Mouse (Mus musculus) small intestine, adult 2 months (tissue): Measurements from ENCODE around the gene Plk2. TPM values are rescaled to one million over a fixed set of nuclear protein-coding genes. Genes with fewer than 3 reads are reported as not detected.
"Not testable (repeated sequence)": the region's sequence is repeated elsewhere in the genome, so short reads cannot be mapped to it uniquely, and the experiment has no call there.

Experiments used
- H3K27ac ChIP-seq: fragments of 200-500 bp; 2 replicates; pipeline ENCODE4 v1.5.1; 2012; ENCODE audit warnings: low read depth, low read length, control low read depth, inconsistent platforms; ENCODE audit not compliant: insufficient read depth
- H3K27me3 ChIP-seq: fragments of 200-500 bp; 2 replicates; pipeline ENCODE4 v1.6.1; 2012; ENCODE audit warnings: mild to moderate bottlenecking, moderate library complexity, low read length, inconsistent platforms; ENCODE audit not compliant: control insufficient read depth, insufficient read depth
- H3K36me3 ChIP-seq: fragments of 200-500 bp; 2 replicates; pipeline ENCODE4 v1.6.1; 2012; ENCODE audit warnings: mild to moderate bottlenecking, low read length, control low read depth, inconsistent platforms; ENCODE audit not compliant: control insufficient read depth, insufficient read depth
- H3K4me1 ChIP-seq: fragments of 200-500 bp; 2 replicates; pipeline ENCODE4 v1.6.1; 2012; ENCODE audit warnings: low read length, inconsistent platforms, mixed read lengths; ENCODE audit not compliant: control insufficient read depth, insufficient read depth, insufficient read length
- H3K4me3 ChIP-seq: fragments of 200-500 bp; 2 replicates; pipeline ENCODE4 v1.5.1; 2012; ENCODE audit warnings: low read depth, mild to moderate bottlenecking, control low read depth, inconsistent platforms, low read length, moderate library complexity
- CTCF ChIP-seq: fragments of 200-500 bp; IDR thresholded peaks from 2 replicates; pipeline ENCODE4 v1.5.1; 2012; ENCODE audit warnings: low read depth, mild to moderate bottlenecking, control low read depth, inconsistent platforms, low read length, moderate library complexity, mixed read lengths; ENCODE audit not compliant: insufficient replicate concordance, insufficient read length; ENCODE audit errors: extremely low read depth
- POLR2A ChIP-seq: fragments of 200-500 bp; IDR thresholded peaks from 2 replicates; pipeline ENCODE4 v1.6.1; 2012; ENCODE audit warnings: low read depth, mild to moderate bottlenecking, control low read depth, inconsistent platforms, low read length, moderate library complexity
- WGBS: fragments of 180-500 bp; shearing (Covaris S2); methylation state at CpG from one replicate; pipeline ENCODE4 v1.1.7; 2018; 5-methylcytosine and 5-hydroxymethylcytosine counted together
- polyA plus RNA-seq: library from polyadenylated mRNA; depleted of rRNA; stranded (reverse); fragments of >200 nt; gene quantifications from 2 replicates; pipeline ENCODE4 v1.2.3, GENCODE M21; 2012

Plk2 gene
- polyA plus RNA-seq, 1 experiment = 3.1 TPM

- not testable (repeated sequence) for H3K4me3 ChIP-seq, H3K4me1 ChIP-seq, H3K27ac ChIP-seq, H3K36me3 ChIP-seq, H3K27me3 ChIP-seq
- peak; percentile 99; the same call in 1 of the 2 replicates for TF ChIP-seq CTCF
- 39% methylated on average over 6 of the region's 6 CpGs for WGBS
These were observed 26.2 kb upstream of the Plk2 start for GRCm38 (mm10) chr13:110368556-110369040.

- H3K36me3 ChIP-seq = no peaks in the 10 kb centered on the region
- no peak overlapping the region for H3K27ac ChIP-seq
- no peaks in the 10 kb centered on the region for H3K27me3 ChIP-seq
- no peak for TF ChIP-seq CTCF
- no peak for TF ChIP-seq POLR2A
- no peak overlapping the region for H3K4me3 ChIP-seq
- no peaks in the 10 kb centered on the region for H3K4me1 ChIP-seq
- 96% methylated on average over 1 of the region's 1 CpGs for WGBS
These were observed 25.2 kb upstream of the Plk2 start for GRCm38 (mm10) chr13:110369673-110370072.

GRCm38 (mm10) chr13:110382447-110382901 is 12.4 kb upstream of the Plk2 start:
- TF ChIP-seq CTCF (no peak), POLR2A (no peak)
- no peaks in the 10 kb centered on the region for H3K36me3 ChIP-seq
- H3K27me3 ChIP-seq = no peaks in the 10 kb centered on the region; the same call in 1 of the 2 replicates
- H3K4me3 ChIP-seq = no peak overlapping the region
- no peaks in the 10 kb centered on the region for H3K4me1 ChIP-seq
- 18% methylated on average over 5 of the region's 5 CpGs for WGBS
- H3K27ac ChIP-seq = no peak overlapping the region

GRCm38 (mm10) chr13:110384514-110384913 is 10.3 kb upstream of the Plk2 start:
- no peak overlapping the region for H3K27ac ChIP-seq
- H3K4me3 ChIP-seq = no peak overlapping the region
- no peaks in the 10 kb centered on the region for H3K4me1 ChIP-seq
- 43% methylated on average over 6 of the region's 6 CpGs for WGBS
- no peaks in the 10 kb centered on the region for H3K27me3 ChIP-seq
- no peaks in the 10 kb centered on the region for H3K36me3 ChIP-seq
- no peak for TF ChIP-seq POLR2A
- TF ChIP-seq CTCF = no peak

GRCm38 (mm10) chr13:110392210-110392609 is 2.6 kb upstream of the Plk2 start:
- WGBS = 13% methylated on average over 8 of the region's 8 CpGs
- H3K4me3 ChIP-seq = no peak overlapping the region

GRCm38 (mm10) chr13:110392631-110393030 is 2.2 kb upstream of the Plk2 start:
- H3K4me3 ChIP-seq = no peak overlapping the region
- WGBS = 25% methylated on average over 3 of the region's 3 CpGs
- no peak for TF ChIP-seq CTCF
- no peak for TF ChIP-seq POLR2A
- H3K36me3 ChIP-seq = no peaks in the 10 kb centered on the region
- peaks cover 2% of the 10 kb centered on the region; the same call in 1 of the 2 replicates for H3K27me3 ChIP-seq
- peaks cover 1% of the 10 kb centered on the region; the same call in 1 of the 2 replicates for H3K4me1 ChIP-seq
- H3K27ac ChIP-seq = no peak overlapping the region

More at GRCm38 (mm10) chr13:110392210-110392609, 2.6 kb upstream of the Plk2 start:
- TF ChIP-seq POLR2A (no peak), CTCF (no peak)
- H3K27ac ChIP-seq = no peak overlapping the region
- H3K27me3 ChIP-seq = peaks cover 2% of the 10 kb centered on the region; the same call in 1 of the 2 replicates
- H3K36me3 ChIP-seq = no peaks in the 10 kb centered on the region
- H3K4me1 ChIP-seq = peaks cover 1% of the 10 kb centered on the region; the same call in 1 of the 2 replicates

- under 1% methylated on average over 41 of the region's 41 CpGs for WGBS
- H3K4me3 ChIP-seq = peak overlapping the region; percentile 75
- H3K36me3 ChIP-seq = peaks cover 9% of the 10 kb centered on the region
- H3K27me3 ChIP-seq = peaks cover 2% of the 10 kb centered on the region; the same call in 1 of the 2 replicates
- no peak for TF ChIP-seq CTCF
- TF ChIP-seq POLR2A = no peak
- peaks cover 1% of the 10 kb centered on the region; the same call in 1 of the 2 replicates for H3K4me1 ChIP-seq
- peak overlapping the region; percentile 23 for H3K27ac ChIP-seq
These were observed 441 bp downstream of the Plk2 start for GRCm38 (mm10) chr13:110395179-110395794.
